Mouse (Mus musculus) mouse trophoblast stem cell (cell line): ENCODE results near the gene Calr.

Source experiments
- in situ Hi-C, 2 experiments: fragments of 300-500 bp; cut with MseI, MboI; formaldehyde crosslinking; loops; 2 replicates in 1 of 2; 3 replicates in 1 of 2; pipeline ENCODE4 v1.15.1; 2025

The Calr gene

DNA sequence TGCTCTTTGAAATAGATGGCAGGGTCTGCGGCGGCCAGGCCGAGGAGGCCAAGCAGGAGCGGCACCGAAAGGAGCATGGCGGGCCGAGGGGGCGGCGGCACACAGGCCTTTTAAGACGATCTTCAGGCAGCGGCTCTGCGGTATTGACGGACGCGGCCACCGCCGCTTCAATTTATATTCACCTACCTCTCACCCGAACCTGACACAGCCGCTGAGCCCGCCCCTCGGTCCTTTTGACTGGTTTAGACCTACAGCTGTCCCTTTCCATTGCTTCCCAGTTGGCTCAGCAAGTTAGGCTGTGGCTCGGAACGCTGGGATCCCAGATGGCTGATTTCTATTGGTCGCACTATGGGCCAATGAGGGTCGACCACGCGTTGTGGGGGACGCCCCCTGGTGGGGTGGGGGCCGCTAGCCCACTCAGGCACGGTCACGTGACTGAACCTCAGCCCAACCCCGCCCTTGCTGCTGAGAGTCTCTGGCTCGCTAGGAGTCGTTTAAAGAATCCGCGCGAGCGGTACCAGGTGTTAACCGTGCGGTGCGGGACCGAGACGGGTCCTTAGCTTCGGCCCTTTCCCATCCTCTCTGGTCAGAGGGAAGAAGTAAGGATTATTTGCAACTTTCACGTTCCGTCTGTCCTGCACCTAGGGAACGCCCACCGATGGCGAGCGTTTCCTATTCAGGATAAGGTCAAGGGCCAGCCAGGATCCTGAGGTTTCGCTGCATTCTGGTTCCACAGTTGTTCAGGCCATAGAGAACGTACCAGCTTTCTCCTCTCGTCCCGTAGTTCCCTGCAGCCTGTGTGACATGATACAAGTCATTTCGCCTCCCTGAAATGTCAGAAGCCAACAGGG, at the start of gene Calr:
Gene Calr (minus strand): TSS at position 213 of the 851 bp plus-strand sequence.
- in situ Hi-C loops = no loop called here

DNA sequence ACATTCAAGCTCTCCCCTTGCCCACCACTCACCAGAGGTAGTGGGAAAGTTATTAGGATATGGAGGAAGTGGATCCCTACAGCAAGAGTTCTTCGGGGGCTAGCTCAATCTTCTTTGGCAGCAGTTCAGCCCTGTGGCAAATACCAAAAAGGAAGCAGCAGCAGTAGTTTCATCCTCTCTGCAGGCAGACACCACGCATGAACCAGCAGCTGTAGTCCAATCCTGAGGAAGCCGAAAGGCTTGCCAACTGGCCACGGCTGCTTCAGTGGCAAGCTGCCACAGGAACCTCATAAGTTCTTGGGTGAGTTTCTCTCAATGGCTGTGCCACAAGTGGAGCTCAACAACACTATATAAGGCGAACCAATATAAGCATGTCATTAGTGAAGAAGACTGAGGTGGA, 49.2 kb upstream of the Calr start:
- in situ Hi-C loops = no loop called here

DNA sequence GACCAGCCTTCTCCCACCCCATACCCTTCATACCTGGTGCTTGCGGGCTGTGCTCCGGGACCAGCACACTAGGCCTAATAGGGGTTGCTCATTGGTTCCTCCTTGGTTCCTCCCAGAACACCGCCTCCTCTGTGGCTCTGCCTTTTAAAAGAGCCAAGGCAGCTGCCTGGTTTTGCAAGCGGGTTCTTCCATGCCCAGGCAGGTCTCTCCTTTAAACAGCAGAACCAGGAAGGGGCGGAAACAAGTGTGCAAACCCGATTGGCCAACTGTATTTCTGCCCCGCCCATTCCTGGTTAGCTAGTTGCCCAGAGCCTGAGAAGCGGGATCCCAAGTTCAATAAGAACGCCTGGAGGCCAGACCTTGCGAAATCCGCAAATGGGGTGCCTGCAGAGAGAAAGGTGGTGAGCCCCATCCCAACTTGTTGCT, 47.0 kb upstream of the Calr start, which contains the start of gene Gcdh:
Gene Gcdh (minus strand): TSS at position 213 of the 426 bp plus-strand sequence.
- in situ Hi-C loops = no loop called here

DNA sequence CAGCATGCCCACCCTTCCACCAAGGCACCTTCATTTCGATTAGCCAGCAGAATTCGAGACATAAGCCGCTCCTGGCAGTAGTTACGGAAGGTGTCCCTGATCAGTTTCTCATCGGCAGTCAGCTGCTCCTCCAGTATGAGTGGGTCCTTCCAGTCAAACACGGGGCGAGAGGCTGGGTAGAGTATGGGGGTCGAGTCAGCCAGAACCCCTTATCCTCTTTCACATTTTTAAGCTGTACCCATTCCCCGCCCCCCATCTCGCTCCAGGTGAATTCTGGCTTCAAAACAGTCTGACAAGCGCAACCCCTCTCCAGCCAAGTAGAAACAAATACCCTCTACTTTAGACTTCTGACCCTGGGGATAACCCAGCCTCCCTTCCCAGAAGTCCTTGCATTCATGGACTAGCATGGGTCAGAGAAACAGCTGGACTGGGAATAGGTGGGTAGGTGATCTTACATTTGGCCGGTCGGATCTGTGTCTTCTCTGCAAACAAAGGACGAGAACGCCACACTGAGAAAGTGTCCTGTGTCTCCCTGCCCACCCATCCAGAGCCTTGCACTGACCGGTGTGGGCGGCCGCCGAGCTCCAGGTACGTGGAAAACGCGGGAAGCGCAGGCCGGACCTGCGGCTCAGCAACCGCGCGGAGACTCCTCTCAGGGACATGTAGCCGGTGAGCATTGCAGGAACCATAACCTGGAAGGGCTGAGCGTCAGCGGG, 46.4 kb upstream of the Calr start:
- in situ Hi-C loops = no loop called here

DNA sequence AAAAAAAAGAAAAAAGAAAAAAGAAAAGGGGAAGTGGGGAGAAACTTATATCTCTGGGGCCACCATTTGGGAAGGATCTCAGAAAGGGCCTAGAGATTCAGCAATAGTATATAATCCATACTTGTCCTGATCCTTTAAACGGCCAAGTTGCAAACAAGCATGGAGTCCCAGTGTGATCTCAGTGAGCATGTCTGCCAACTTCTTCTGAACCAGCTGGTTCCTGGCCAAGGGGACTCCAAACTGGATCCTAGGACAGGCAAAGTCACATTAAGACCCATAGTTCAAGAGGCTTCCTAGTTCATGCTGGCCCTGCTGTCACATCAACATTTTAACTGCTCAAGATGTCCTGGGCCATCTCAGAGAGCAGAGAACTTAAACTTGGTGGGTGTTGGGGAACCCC, 42.4 kb upstream of the Calr start:
- in situ Hi-C loops = no loop called here

DNA sequence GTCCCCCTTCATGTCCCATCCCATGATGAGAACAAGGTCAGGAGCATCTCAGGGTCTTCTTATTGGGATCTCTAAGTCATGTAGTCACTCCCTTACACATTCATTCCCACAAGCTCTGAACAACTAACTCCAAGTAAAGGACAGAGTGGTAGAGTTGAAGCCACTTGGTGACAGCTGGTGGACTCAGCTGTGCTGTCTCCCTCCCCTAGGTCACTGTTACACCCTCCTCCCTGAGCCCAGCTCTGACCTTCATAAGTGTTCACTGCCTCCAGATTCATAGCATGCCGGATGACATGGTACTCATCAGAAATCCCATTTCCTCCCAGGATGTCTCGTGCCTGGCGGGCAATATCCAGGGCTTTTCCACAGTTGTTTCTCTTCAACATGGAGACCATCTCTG, 41.5 kb upstream of the Calr start:
- in situ Hi-C loops = no loop called here

DNA sequence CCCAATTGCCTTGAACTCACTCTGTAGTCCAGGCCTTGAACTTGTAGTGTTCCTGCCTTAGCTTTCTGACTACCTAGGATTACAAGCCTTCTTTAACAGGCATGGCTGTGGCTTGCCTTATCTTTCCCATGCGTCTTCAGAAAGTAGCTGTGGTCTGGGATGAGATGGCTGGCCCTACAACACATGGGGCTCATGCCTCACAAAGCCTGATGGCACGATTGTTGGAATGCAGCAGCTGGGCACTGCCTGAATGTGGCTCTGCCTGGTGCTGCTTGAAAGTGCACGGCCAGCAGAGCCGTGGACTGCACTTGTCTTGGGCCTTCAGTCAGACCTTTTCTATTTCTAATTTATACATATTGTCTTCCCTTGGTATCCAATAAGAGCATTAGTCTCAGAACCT, 38.0 kb upstream of the Calr start:
- in situ Hi-C loops = no loop called here

DNA sequence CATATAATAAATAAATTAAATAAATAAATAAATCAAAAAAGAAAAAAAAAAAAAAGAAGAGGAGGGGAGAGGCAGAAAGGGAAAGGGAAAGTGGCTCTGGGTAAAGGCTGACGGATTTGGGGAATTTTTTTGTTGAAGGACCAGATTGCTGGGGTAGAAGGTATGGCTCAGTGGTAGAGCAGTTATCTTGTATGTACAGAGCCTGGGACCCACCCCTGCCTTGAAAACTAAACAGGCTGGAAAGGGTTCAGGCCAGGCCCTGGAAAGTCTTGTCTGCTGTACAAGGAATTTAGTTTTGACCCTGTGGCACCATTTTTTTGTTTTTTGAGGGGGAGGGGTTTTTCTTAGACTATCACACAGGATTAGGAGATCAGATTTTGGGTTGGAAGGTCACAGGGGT, 32.2 kb upstream of the Calr start:
- in situ Hi-C loops = no loop called here

DNA sequence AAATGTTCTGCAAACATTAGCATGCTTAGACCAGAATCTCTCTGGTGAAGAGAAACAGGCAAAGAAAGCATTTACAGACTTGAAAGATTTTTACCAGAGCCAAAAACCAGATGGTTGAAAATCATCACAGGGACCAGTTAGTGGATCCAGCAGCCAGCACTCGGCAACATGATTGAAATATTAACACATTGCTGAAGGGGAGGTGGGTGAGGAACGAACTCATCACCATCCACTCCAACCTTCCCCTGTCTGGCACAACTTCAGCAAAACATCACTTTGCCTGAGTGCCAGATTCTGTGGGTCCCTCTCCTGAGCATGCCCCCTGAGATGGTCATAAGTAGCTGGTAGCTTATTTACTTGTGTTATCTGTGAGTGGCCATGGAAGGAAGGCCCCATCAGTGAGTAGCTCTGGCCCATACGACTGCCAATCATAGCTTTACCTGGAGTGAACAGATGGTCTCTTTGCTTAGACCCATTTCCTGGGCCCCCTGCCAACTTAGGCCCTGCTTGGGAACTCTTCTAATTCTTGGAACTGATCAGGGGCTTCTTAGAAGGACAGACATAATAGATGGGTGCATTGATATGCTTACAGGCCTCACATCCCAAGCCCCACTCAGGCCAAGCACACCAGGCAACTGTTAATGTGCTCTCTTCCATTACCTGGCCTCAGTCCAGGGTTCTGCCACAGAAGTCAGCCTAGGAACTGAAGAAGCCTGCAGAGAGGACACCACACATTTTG, 30.7 kb upstream of the Calr start:
- in situ Hi-C loops = no loop called here

DNA sequence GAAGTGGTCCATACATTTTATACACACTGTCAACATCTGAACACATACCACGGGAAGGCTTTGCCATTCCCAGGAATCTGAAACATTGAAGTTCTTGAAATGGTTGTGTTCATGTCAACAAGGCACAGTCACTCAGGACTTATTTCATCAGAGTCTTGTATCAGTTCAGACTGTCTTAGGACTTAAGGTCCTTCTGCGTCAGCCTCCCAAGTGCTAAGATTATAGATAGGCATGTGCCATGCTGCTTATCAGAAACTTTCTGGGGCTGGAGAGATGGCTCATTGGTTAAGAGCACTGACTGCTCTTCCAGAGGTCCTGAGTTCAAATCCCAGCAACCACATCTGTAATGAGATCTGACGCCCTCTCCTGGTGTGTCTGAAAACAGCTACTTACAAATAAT, 27.6 kb upstream of the Calr start:
- in situ Hi-C loops = no loop called here

DNA sequence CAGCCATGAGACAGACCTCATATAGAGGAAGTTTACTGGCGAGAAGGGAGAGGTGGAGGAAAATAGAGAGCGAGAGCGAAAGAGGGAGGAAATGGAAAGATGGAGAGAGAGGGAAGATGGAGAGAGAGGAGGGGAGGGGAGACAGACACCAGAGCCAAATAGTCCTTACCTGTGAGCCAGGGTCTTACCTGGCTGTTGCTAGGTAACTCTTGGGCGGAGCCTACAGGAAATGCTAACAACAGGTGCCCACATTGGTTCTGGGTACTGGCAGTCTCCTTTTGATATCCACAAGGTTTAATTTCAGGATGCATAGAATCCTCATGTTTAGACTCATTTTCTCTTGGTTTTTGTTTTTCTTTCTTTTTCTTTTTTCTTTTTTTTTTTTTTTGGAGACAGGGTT, 26.3 kb upstream of the Calr start:
- in situ Hi-C loops = no loop called here

DNA sequence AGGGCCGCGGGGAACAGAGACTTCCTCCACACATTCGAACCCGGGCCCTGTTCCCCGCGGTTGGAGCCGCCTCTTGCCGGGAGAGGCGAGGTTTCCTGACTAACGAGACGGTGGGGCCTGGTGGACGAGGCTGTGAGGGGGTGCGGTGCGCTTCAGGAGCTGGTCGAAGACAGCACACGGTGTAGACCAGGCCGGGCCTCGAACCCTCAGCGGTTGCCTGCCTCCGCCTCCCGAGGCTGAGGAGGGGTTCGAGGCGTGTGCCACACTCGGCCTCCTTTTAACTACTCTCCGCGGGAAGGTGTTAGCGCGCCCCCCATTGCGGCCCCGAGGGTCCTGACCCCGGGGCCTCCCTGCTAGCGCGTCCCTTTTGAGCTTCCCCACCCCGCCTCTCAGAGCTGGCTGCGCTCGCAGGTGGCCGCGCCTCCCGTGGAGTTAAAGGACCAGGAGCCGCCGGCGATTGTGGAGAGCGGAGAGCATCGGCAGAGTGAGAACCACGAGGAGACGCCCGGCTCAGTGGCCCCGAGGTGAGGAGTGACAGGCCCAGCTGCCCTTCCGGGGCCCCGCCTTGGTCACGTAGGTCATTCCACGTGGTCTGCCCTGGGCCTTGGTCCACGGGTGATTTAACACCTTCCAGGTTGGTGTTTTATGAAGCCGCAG, 25.7 kb upstream of the Calr start:
- in situ Hi-C loops = no loop called here

DNA sequence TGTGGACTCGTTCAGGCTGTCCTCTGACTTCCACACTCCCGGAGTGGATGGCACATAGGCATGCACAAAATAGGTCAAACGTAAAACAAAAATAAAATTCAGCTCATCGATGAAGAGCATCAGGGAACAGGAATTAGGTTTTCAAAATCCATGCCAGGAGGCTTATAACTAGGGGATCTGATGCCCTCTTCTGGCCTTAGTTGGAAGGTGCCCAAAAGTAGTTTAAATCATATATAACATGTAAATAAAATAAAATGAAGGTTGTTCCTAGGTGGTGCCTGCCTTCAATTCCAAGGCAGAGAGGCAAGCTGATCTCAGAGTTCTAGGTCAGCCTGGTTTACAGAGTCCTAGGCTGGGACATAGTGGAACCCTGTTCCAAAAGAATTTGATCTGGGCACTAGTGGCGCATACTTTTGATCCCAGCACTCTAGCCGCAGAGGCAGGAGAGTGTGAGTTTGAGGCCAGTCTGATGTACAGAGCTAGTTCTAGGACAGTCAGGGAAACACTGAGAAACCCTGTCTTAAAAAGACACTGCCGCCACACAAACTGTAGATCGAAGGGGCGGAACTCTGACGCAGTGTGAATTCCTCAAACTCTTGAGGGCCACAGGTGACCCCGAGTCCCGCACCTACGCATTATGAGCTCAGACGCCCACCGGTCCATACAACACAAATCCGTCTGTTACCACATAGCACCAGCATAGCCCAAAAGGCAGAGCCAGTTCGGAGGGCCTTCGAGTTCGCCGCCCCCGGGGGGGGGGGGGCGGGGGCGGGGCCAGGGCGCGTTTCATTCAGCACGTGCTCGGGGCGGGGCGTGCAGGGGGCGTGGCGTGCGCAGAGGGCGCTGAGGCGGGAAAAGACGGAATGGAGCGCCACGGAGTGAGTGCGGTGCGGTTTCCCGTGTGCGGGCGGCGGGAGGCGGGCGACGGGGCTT, 24.9 kb upstream of the Calr start, which contains the start of gene Syce2:
Gene Syce2 (plus strand): TSS at position 736 of the 933 bp plus-strand sequence.
- in situ Hi-C loops = no loop called here

DNA sequence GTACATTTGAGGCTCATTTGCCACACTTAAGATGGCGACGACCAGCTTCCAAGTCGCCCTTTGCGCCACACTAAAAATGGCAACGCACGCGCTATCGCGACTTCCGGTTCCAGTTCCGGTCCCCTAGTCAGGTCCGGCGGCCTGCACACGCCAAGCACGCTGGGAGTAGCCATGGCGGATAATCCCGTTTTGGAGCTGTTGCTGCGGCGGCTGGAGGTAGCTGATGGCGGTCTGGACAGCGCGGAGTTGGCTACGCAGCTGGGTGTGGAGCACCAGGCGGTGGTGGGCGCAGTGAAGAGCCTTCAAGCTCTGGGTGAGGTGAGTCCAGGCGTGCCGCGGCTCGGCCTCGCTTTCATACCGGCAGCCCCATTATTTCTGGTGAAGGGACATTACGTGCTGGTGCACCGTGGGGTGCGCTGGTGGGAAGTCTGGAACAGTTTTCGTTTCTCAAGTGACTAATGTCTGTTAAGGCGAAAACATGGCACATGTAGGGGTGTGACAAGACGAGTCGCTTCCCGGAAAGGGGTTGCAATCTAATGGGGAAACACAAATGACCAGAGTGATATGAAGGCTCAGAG, 10.2 kb upstream of the Calr start, which contains the start of gene Farsa:
Gene Farsa (plus strand): TSS at position 126 of the 578 bp plus-strand sequence.
- in situ Hi-C loops = no loop called here

DNA sequence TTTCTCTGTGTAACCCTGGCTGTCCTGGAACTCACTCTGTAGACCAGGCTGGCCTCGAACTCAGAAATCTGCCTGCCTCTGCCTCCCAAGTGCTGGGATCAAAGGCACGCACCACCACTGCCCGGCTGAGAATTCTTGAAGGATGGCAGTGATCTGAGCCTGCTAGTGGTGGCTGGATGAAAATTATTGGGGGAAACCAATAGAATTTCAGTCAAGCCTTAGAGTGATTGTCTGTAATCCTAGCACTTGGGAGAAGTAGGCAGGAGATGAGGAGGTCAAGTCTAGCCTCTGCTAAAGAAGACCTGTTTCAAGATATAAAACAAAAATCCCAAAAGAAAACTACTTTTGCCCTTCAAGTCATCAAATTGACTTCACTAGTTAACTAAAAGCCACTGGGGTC, 9.7 kb upstream of the Calr start:
- in situ Hi-C loops = no loop called here

DNA sequence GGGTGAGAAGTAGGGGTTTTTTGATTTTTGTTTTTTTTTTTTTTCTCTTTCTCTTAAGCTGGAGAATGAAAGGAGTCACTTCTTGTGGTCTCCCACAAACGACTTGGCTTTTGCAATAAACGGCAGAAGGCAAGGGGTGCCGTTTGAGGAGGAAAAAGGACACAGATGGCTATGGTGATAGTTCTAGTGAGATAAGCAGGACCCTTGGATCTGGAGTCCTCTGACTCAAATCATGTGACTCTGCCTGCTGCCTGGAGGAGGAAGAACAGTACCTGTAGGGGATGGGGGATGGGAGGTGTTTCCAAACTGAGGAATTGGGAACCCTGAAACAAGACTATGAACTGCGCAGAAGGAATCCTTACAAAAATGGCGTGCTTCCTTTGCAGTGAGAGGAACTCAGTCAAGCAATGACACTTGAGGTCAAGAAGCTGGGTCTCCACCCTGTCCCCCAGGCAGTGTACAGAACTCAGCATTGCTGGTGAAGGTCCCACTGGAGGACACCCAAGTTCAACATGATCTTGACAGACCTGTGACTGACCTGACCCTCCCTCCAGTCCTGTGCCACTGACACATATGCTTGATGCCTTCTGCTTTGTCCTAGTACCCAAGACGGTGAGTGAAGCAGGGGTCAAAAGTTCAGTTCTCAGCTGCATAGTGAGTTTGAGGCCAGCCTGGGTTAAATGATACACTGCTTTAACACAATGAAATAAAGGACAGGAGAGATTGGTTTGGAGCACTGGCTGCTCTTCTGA, 1.1 kb upstream of the Calr start:
- in situ Hi-C loops = no loop called here

DNA sequence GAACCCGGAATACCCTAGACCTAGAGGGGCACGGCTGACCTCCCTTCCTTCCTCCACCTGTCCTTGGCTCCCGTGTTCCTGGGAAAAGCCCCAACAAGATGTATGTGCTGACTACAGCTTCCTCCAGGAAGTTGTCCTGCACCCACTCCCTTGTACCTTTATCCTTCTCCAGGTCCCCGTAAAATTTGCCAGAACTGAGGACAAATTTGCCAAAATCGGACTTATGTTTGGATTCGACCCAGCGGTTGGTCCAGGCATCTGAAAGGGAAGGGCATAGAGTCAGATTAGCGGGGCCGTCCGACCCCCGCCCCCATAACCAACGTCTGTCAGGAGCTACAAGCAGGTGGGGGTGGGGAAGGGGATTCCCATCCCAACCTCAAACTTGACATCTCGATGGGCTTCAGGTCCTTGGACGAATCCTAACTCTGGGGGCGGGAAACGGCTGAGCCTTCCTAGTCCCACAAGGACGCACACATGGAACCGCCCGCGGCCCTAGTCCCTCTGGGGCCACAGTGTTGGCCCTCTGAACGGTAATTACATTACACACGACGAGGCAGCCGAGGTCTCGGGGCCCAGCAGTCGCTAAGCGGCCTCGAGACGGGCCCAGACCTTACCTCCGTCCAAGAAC, 526 bp downstream of the Calr start:
- in situ Hi-C loops = no loop called here

DNA sequence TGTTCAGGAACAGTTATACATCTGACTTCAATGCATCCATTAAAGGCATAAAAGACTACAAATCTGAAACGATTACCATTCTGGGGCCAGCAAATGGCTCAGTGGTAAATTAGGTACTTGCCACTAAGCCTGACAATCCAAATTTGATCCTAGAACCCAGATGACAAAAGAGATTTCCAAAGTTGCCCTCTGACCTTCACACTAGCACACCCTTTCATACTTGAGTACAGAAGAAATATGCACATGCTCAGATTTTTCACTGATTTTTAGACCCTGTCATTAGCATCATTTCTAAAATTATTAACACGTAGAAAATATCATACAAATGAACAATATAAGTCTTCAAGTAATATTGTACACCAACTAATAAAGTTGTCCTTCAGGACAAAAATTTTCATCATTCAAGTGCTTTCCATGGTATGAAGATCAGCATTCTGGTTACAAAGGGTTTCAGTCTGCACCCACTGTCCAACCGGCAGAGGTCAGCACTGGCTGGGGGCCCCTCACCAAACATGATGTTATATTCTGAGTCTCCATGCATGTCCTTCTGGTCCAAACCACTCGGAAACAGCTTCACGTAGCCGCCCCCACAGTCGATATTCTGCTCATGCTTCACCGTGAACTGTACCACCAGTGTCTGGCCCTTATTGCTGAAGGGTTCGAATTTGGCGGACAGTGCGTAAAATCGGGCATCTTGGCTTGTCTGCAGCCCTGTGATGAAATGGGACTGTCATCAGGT, 1.2 kb downstream of the Calr start:
- in situ Hi-C loops = no loop called here
